Mouse (Mus musculus) testis, adult 2 months (tissue): Measurements from ENCODE around the gene Bms1.

Experiments used
- CTCF ChIP-seq: fragments of 200-500 bp; IDR thresholded peaks from 2 replicates; pipeline ENCODE4 v1.5.1; 2012; ENCODE audit warnings: low read depth, mild to moderate bottlenecking, inconsistent platforms, low read length, moderate library complexity; ENCODE audit not compliant: control insufficient read depth, insufficient read depth, insufficient replicate concordance
- POLR2A ChIP-seq: fragments of 200-500 bp; IDR thresholded peaks from 2 replicates; pipeline ENCODE4 v1.6.1; 2012; ENCODE audit warnings: low read depth, mild to moderate bottlenecking, inconsistent platforms, low read length, moderate library complexity; ENCODE audit not compliant: control insufficient read depth

- TF ChIP-seq POLR2A, result no peak
- TF ChIP-seq CTCF, result no peak
Observed at GRCm38 (mm10) chr6:118375026-118375425, 44.2 kb downstream of the Bms1 start.
